Mouse (Mus musculus) layer of hippocampus, adult 9-10 months (tissue): ENCODE measurements around the gene Ccl25.
A peak's percentile ranks its signal among the peaks of the same experiment; 100 is the strongest.

Experiments used
- DNase-seq: peaks from one replicate; pipeline ENCODE4 v3.0.0; 2022; ENCODE audit warnings: low spot score

Ccl25 gene

DNA sequence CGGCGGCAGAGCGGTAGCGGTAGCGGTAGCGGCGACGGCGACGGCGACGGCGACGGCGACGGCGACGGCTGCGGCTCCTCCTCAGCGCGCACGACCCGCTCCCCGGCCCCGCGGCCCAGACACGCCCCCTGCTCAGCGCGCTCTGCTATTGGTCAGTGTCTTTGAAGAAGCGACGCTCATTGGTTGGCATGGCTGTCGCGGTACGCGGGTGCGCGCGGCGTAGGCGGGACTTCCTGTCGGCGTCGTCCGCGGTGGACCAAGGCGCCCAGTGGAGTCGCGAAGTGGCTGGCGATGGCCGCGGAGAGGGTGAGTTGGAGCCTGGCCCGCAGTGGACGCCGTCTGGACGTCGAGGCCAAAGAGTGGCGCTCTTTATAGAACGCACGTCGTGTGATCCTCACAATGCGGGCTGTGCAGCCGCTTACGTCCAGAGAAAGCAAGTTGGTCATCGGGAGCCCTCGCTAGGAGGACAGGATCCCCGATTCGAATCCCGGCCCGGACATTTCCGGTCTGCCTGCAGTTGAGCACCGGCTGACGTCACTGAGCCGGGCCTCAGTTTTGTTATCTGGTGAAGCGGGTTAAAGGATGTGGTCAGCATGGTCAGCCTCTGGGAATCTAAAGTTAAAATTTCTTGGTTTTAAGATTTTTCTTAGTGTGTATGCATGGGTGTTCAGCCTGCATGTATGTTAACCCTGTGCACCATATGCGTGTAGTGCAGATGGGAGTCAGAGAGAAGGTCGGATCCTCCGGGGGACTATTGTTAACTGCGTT lies at the start of gene Ccl25, which contains the start of gene Elavl1:
TSS of gene Ccl25 (plus strand) at position 228 of the 768 bp plus-strand sequence.
TSS of gene Elavl1 (minus strand) at position 431 of the 768 bp plus-strand sequence.
- peak; percentile 96 for DNase-seq

DNA sequence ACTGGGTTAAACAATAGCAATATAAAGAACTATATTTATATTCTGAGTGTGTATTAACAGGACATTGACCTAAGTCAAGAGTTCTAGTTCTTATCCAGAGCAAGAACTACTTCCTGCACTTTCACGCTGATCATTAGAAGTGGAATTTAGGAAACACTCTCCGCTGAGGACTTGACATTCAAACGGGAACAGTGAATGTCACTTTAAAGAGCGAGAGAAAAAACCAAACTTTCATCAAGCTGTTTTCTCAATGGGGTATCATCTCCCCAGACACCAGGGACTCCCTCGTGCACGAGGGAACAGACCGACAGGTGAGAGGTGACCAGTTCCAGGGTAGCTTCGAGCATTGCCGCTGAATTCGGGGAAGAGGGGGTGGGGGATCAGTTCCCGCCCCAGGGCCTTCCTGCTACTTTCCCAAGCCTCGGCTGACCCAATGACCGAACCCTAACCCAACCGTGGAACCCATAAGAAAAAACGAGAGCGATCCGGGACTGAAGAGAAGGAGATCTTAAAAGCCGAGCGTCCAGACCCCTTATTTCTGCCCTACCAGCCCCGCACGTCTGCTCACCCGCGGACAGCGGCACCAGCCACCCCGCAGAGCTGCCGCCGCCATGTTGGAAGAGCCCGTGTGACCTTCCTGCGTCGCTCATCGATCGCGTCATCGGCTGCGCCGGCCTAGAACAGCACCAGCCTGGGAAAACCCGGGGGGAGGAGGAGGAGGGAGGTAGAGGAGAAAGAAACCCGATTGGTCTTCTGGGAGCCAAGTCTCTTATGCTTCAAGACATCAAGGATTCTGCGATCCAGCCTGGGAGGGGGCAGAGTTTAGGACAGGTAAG lies 49.5 kb upstream of the Ccl25 start, which contains the start of gene Timm44:
TSS of gene Timm44 (minus strand) at position 639 of the 836 bp plus-strand sequence.
- DNase-seq: peak; percentile 85

DNA sequence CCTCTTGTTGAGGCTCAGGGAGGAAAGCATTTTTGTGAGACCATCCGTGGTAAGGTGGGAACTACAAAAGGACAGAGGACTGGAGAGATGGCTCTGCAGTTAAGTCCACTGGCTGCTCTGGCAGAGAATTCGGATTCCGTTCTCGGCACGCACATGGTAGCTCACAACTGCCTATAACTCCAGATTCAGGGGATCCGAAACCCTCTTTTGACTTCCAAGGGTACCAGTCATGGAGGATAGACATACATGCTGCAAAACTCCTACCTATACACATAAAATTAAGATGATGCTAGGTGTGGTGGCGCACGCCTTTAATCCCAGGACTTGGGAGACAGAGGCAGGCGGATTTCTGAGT lies 48.9 kb upstream of the Ccl25 start:
- DNase-seq: no peak

DNA sequence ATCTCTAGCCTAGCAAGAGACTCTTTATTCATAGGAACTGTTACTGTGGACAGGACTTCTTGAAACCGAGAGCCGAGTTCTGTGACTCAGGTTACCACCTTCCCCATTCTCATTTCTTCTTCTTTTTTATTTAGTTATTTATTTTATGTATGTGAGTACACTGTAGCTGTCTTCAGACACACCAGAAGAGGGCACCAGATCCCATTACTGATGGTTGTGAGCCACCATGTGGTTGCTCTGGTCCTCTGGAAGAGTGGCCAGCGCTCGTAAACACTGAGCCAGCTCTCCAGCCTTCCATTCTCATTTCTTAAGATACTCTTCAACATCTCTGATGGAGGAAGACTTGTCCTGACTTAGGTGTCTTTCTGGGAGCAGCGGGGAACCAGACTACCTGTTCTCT lies 32.3 kb upstream of the Ccl25 start:
- no peak for DNase-seq

DNA sequence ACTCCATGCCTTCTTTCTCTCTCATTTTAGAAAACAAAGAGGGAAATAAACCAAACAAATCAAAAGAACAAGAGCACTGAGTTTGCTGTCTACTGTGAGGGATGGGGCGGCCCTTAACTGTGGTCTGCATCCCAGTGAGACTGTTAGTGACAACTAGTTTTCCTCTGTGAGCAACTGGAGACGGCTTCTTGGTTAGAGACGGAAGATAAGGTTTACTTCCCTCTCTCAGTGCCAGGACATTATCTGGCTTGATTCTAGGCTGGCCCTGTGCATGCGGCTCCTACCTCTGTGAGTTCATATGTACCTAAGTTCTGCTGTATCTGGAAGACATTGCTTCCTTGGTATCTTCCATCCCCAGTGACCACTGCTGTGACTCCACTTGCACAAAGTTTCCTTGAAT lies 27.2 kb upstream of the Ccl25 start:
- DNase-seq: no peak

DNA sequence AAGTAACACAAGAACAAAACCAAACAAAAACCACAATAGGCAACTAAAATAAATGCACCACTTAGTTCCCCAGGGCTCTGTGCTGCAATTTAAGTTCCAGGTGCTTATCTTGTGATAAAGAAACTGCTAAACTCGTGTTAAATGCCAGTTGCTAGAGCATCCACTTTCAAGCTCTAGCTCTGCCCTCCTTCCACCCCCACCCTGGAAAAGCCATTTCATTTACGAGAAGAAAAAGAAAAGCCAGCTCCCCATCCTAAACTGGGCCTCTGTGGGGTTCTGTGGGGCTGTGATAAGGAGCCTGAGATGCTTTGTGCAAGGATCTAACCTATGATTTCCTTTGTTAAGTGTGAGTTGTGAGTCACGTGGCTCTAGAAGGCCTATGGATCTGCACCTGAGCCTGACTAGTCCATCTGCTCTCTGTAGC lies 20.9 kb upstream of the Ccl25 start:
- no peak for DNase-seq

DNA sequence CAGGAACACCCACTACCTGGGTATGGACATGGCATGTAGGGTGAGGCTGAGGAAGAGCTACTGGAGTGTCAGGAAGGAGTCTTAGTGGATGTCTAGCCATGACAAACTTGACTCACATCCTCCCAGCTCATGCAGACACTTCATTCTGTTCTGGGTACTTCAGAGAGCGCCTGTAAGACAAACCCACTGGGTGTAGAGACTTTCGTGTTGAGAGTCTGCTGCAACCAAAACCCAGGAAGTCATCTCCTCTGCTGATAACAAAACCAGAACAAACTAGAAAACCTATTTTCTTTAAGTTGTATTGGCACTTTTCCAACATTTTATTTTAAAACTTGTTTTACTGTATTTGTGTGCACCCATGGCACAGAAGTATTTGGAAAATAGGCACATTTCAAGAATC lies 19.2 kb upstream of the Ccl25 start:
- DNase-seq: no peak

DNA sequence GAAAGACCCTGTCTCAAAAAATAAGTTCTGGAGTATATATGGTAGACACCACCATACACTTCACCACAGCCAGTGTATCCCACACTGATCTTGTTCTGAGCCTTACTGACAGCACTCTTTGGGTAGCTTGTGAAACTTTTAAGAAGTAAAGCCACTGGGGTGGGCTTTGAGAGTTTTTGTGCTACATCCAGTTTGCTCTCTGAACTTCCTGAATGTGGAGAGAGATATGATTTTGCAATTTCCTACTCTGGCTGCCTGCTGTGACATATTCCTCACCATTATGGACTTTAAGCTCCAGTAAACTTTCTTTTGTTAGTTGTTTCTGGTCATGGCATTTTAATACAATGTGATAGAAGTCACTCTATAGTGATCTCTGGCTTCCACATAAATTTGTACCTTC lies 12.9 kb upstream of the Ccl25 start:
- no peak for DNase-seq

DNA sequence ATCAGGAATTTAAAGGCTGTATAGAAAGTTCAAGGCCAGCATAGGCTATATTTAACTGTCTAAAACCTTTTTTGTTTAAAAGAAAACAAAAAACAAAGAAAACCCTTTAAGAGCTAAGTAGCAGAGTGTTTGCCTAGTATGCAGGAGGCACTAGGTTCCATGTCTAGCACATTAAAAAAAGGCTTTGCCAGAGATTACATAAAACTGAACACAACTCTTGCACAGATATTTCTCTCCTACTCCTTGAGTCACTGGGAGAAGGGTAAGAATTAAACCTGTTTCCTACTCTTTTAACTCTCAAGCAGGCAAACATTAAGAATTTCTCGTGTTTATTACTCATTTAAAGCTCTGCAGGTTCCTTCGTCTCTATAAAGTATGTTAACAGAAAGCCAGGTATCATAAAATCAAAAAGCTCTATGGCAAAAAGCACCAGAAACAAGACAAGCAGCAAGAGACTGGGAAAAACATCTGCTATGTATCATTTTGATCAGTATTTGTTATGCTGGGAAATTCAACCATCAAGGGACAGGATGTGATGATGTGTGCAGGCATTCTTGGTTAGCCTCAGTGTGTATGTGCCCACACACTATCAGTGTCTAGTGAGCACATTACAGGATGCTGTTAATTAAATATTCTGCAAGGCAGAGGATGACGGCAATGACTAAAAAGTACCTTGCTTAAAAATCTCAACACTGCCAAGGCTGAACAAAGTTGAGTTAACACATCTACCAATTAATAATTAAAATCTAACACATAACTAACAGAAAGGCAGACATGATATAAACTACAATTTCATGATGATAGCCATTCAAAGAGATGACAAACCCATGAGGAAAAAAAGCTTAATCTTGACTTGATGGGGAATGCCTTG lies 11.5 kb upstream of the Ccl25 start:
- no peak for DNase-seq

DNA sequence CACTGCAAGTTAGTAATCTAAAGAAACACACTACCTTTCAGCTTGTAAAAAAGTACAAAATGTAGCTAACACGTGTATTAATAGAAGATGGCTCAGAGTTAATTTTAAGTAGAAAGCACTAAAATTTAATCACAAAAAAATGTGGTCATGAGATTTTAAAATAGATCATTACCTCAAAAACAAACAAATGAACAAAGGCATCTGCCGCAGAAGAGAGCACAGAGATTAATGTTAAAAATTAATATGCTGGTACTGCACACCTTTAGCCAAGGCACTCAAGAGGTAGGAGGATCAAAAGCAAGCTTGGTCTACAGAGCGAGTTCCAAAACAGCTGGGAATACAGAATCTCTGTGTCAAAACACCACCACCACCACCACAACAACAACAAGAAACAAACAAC lies 10.2 kb upstream of the Ccl25 start:
- DNase-seq: no peak

DNA sequence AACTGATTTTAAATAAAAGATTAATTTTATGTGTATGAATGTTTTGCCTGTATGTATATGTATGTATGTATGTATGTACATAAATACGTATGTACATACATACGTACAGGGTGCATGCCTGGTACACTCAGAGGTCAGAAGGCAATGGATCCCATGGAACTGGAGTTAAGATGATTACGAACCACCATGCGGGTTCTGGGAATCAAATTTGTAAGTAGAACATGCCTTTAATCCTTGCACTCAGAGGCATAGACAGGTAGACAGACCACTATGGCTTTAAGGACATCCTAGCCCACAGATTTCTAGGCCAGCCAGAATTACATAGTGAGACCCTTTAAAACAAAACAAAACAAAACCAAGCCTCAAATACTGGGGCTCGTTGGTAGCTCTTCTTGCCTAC lies 6.9 kb upstream of the Ccl25 start:
- DNase-seq: no peak

DNA sequence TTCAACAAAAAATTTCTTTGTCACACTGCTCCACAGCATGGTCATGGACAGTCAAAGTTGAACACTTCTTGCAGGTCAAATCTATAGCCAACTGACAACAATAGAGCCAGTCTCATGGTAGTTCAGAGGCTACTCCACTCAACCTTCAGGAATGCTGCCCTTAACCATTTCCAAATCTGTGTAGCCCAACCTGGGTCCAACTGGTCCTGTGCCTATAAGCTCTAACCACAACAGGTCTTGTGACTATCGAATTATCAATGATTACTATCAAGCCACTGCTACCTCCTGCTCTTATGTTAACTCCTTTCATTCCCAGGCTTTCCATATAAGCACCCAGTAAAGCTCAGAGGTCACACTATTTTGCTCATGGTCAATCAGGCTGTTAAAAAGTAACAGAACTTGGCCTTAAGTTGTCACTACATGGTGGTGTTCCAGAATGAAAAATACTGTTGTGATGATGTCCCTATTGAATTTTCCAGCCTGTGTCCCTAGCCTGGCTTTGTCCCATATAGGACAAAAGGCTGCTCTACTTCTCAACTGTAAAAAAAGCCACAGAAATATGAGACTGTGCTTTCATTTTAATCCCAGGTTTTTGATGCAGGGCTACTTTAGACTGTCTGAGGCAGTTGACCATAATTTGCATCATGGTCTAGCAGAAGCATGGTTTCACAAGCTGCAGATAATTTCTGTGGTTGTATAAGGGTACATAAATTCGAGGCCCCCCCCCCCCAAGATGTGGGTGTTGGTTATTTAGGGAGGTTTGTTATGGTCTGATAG lies 6.0 kb upstream of the Ccl25 start:
- DNase-seq: no peak

DNA sequence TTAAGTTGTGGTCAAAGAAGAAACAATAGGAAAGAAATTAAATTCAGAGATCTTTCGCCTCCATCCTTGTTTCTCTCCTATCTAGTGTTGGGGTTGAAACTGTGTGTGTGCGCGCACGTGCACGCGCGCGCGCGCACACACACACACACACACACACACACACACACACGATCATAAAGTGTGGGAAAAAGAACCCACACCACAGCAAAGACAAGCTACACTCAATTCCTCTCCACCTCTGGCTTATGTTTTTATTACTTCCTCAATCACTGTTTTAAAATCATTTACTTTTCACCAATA lies 5.5 kb upstream of the Ccl25 start:
- no peak for DNase-seq

DNA sequence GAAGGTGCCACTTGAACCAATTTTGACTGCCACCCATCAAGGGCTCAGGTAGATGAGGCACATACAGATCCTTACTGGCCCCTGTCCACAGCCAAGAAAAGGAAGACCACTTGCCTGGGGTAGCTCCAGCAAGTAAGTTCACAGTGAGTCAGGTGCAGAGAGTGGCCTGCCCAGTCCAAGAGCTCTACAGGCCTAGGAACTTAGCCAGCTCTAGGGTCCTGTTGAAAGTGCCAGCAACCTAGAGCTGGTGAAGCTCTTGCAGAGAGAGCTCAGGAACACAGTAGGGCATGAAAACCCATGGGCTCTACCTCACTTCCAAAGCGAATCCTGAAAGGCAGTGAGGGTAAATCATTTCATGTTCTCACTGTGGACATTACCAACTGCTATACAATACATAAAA lies 4.6 kb upstream of the Ccl25 start:
- no peak for DNase-seq

DNA sequence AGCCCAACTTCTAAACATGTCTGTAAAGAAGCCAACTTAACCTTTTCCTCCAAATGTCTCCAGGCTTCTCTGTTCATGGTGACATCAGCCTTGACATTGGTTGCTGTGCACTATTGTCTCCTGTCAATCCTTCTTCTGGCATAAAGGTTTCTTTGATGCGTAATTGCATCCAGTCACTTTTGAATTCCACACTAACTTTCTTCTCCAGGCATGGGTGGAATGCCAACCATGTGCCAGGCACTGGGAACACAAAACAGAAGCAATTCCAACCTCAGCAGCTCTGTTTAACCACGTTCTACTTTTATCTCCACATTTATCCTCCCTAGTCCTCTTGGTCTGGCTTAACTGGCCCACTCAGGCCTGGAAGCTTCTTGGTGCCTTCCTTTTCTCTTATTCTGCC lies 4.0 kb upstream of the Ccl25 start:
- no peak for DNase-seq

DNA sequence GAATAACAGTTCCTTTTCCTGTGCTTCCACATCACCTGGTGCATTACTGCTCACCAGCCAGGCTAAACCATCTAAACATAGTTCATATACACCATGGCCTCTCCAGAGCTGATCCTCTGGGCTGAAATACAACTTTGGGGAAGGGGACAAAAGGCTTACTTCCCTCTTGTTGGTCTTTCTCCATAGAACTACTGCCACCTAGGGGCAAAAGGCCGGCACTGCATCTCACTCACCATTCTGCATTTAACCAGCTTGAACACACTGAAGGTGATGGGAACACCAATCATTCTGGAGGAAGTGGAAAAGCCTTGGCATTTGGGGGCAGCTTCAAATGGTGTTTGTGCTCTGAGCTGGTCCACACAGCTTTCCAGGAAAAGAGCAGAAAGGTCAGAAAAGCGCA lies 2.5 kb upstream of the Ccl25 start:
- peak; percentile 94 for DNase-seq

DNA sequence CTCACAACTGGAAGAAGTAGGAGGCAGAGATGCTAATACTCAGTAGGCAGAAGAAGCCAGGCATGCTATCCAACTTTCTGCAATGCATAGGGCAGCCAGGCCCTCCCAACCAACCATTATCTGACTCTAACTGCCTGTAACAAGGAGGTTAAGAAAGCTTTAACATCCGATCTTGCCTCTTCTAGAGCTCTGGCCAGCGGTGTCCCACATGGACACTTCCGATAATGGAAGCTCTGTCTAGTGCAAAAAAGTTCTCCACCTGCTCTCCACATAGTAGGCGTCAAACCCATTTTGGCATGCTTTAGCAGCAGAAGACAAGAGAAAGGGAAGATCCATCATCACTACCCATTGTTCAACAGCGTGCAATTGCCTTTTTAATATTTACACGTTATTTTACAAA lies 1.1 kb upstream of the Ccl25 start:
- DNase-seq: no peak

DNA sequence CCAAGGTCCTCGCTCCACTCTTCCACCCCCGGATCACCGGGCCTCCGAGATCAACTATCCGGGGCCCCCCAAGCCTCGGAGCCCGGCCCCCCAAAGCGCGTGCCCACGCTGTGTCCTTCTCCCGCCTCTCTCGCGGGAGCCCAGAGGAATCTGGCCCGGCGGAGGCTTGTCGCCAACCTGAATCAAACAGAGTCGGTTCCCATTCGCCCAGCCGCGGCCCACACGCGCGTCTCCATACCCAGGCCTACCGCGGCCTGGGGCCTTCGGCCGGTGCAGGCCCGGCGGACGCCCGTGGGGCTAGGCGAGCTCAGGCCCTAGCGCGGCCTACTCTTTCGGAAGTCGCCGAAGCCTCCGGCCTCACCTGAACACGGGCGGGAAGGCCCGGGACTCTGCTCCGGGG lies 485 bp upstream of the Ccl25 start:
- DNase-seq: peak; percentile 20

DNA sequence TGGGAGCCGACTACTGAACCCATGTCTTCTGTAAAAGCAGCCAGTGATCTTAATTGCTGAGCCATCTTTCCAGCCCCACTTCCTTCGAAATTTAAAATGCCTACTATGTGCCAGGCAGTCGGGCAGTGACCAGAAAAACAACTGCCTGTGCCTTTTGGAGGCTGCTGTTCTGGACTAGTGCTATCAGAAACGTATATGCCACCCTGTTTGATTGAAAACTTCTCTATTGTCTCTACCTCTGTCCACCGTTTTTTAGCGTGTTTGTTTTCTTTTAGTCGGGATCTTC lies 684 bp downstream of the Ccl25 start:
- DNase-seq: no peak

DNA sequence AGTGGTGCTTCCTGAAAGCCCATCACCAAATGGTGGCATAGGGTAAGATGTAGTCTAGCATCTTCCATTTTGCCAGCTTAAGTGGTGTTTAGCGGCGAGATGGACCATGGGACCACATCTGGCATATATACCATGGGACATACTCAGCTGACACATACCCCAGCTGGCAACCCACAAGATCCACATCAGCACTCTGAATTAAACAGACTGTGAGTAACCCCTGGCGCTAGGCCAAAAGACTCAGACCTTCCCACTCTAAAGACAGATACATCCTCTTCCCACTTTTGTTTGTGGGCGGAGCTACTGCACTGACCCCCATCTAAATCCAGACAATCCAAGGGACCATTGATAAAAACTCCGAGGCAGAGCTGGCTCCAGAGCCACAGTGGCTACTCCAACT lies 4.0 kb downstream of the Ccl25 start:
- no peak for DNase-seq

DNA sequence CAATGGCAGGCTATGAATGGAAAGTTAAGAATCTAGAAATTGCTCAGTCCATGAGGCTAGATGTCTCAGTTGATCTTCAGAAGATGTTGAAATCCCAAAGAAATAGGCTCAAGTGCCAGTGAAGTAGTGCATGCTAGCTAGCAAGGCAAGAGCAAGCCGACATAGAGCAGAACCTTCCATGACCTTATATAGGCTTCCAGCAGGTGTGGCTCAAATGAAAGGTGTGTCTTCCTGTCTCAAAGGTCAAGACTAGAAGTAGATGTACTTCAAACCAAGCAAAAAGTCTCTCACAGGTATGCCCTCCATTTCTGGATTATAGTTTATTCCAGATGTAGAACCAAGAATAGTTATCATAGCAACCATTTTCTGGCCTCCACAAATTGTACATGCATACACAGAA lies 9.0 kb downstream of the Ccl25 start:
- no peak for DNase-seq

DNA sequence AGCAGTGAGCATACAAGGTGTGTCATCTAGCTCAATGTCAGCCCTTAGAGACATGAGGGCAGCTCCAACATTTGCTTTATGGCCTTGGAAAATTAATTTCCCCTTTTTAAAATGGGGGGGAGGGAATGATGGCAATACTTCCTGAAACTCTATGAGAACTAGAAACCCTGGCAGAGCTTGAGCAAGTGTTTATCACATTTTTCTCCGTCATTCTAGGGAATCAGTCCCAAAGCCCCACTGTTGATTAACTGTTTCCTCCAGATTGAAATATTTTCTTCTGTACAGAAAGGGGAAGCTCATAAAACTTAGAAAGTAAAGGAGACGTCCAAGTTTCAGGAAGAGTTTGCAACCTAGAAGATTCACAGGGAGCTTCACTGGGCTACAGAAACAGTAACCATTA lies 10.7 kb downstream of the Ccl25 start:
- DNase-seq: no peak
